Mouse (Mus musculus) embryonic facial prominence, embryonic 13.5 days (tissue): ENCODE measurements around the gene Rnf144b. TPM values are rescaled to one million over a fixed set of nuclear protein-coding genes. Genes with fewer than 3 reads are reported as not detected.
A peak's percentile ranks its signal among the peaks of the same experiment; 100 is the strongest.

Experiments
- ATAC-seq: fragments of 200-750 bp; cut with Nextera tagmentation; 2 replicates; pipeline ENCODE4 v1.8.0; 2017; ENCODE audit warnings: low read depth; ENCODE audit not compliant: insufficient number of reproducible peaks, insufficient read depth, low FRiP score, low TSS enrichment
- H3K27ac ChIP-seq: fragments of 300-500 bp; sonication (generic); 2 replicates; pipeline ENCODE4 v1.5.1; 2015; ENCODE audit warnings: moderate library complexity, mild to moderate bottlenecking, inconsistent platforms
- H3K27me3 ChIP-seq: fragments of 300-500 bp; sonication (generic); 2 replicates; pipeline ENCODE4 v1.6.1; 2015; ENCODE audit warnings: mild to moderate bottlenecking, inconsistent platforms
- H3K36me3 ChIP-seq: fragments of 300-500 bp; sonication (generic); 2 replicates; pipeline ENCODE4 v1.6.1; 2015; ENCODE audit warnings: mild to moderate bottlenecking, inconsistent platforms
- H3K4me1 ChIP-seq: fragments of 300-500 bp; sonication (generic); 2 replicates; pipeline ENCODE4 v1.6.1; 2015; ENCODE audit warnings: inconsistent platforms
- H3K4me2 ChIP-seq: fragments of 300-500 bp; sonication (generic); 2 replicates; pipeline ENCODE4 v1.6.1; 2015; ENCODE audit warnings: moderate library complexity, mild to moderate bottlenecking, inconsistent platforms
- H3K4me3 ChIP-seq: fragments of 300-500 bp; sonication (generic); 2 replicates; pipeline ENCODE4 v1.5.1; 2015; ENCODE audit warnings: mild to moderate bottlenecking, inconsistent platforms
- H3K9ac ChIP-seq: fragments of 300-500 bp; sonication (generic); 2 replicates; pipeline ENCODE4 v1.6.1; 2015; ENCODE audit warnings: mild to moderate bottlenecking, inconsistent platforms
- H3K9me3 ChIP-seq: fragments of 300-500 bp; sonication (generic); 2 replicates; pipeline ENCODE4 v1.6.1; 2016; ENCODE audit warnings: inconsistent platforms
- WGBS: fragments of 180-500 bp; shearing (Covaris S2); methylation state at CpG from one replicate; pipeline ENCODE4 v1.1.7; 2015; ENCODE audit warnings: mixed read lengths; 5-methylcytosine and 5-hydroxymethylcytosine counted together
- polyA plus RNA-seq: library from polyadenylated mRNA; unstranded; fragments of >200 nt; fragmentation: Nextera tagmentation; extraction: Ambion mirVana; gene quantifications from 2 replicates; pipeline ENCODE4 v1.2.1, GENCODE M21; 2015

Gene Rnf144b
- polyA plus RNA-seq, 1 experiment from 2014 or later, result 2.2 TPM

- peak overlapping the region; percentile 77 for H3K4me2 ChIP-seq
- peak overlapping the region; percentile 97 for H3K4me3 ChIP-seq
- under 1% methylated on average over 25 of the region's 25 CpGs for WGBS
- peak overlapping the region; percentile 100 for H3K27ac ChIP-seq
- no peaks in the 10 kb centered on the region for H3K9me3 ChIP-seq
- no peak for ATAC-seq
- H3K27me3 ChIP-seq, result no peaks in the 10 kb centered on the region
- H3K4me1 ChIP-seq, result peaks cover 26% of the 10 kb centered on the region
- peak overlapping the region; percentile 98 for H3K9ac ChIP-seq
- peaks cover 16% of the 10 kb centered on the region for H3K36me3 ChIP-seq
These were observed 17.5 kb upstream of the Rnf144b start for GRCm38 (mm10) chr13:47104856-47105541.

GRCm38 (mm10) chr13:47105711-47106579 is 16.5 kb upstream of the Rnf144b start, which contains the start of gene Dek:
Gene Dek (minus strand): TSS chr13:47106201.
- Histone ChIP-seq H3K4me1 (peaks cover 26% of the 10 kb centered on the region), H3K36me3 (peaks cover 9% of the 10 kb centered on the region), H3K27ac (peak within 1 kb of the TSS; percentile 100), H3K4me3 (peak within 1 kb of the TSS; percentile 97), H3K9ac (peak within 1 kb of the TSS; percentile 98), H3K27me3 (no peaks in the 10 kb centered on the region), H3K4me2 (peak within 1 kb of the TSS; percentile 77), H3K9me3 (no peaks in the 10 kb centered on the region)
- whole genome bisulfite sequencing, result under 1% methylated on average over 120 of the region's 129 CpGs
- peak; percentile 89 for ATAC-seq

- Histone ChIP-seq H3K9me3 (no peaks in the 10 kb centered on the region), H3K4me3 (peak overlapping the region; percentile 97), H3K27ac (peak overlapping the region; percentile 100), H3K4me1 (peaks cover 26% of the 10 kb centered on the region), H3K9ac (peak overlapping the region; percentile 98), H3K27me3 (no peaks in the 10 kb centered on the region), H3K4me2 (peak overlapping the region; percentile 77), H3K36me3 (peaks cover 4% of the 10 kb centered on the region)
- no peak for ATAC-seq
- under 1% methylated on average over 20 of the region's 20 CpGs for WGBS
These were observed 15.9 kb upstream of the Rnf144b start for GRCm38 (mm10) chr13:47106580-47106888.

- H3K9me3 ChIP-seq, result no peaks in the 10 kb centered on the region
- no peaks in the 10 kb centered on the region for H3K27me3 ChIP-seq
- no peaks in the 10 kb centered on the region for H3K36me3 ChIP-seq
- H3K4me1 ChIP-seq, result peaks cover 20% of the 10 kb centered on the region
- WGBS, result 74% methylated on average over 2 of the region's 2 CpGs
- H3K4me2 ChIP-seq, result no peak overlapping the region
- H3K4me3 ChIP-seq, result no peak overlapping the region
- ATAC-seq, result no peak
- H3K9ac ChIP-seq, result no peak overlapping the region
- no peak overlapping the region for H3K27ac ChIP-seq
These were observed 13.2 kb upstream of the Rnf144b start for GRCm38 (mm10) chr13:47109239-47109638.

GRCm38 (mm10) chr13:47111185-47111584 is 11.3 kb upstream of the Rnf144b start:
- Histone ChIP-seq H3K27ac (no peak overlapping the region), H3K36me3 (no peaks in the 10 kb centered on the region), H3K9ac (no peak overlapping the region), H3K4me3 (no peak overlapping the region), H3K9me3 (no peaks in the 10 kb centered on the region), H3K4me2 (no peak overlapping the region), H3K27me3 (no peaks in the 10 kb centered on the region), H3K4me1 (peaks cover 18% of the 10 kb centered on the region)
- 70% methylated on average over 3 of the region's 3 CpGs for WGBS
- ATAC-seq, result no peak

GRCm38 (mm10) chr13:47112056-47112455 is 10.4 kb upstream of the Rnf144b start:
- Histone ChIP-seq H3K36me3 (no peaks in the 10 kb centered on the region), H3K27ac (no peak overlapping the region), H3K4me3 (no peak overlapping the region), H3K27me3 (no peaks in the 10 kb centered on the region), H3K9me3 (no peaks in the 10 kb centered on the region), H3K4me2 (no peak overlapping the region), H3K4me1 (peaks cover 13% of the 10 kb centered on the region), H3K9ac (no peak overlapping the region)
- 81% methylated on average over 3 of the region's 3 CpGs for WGBS
- ATAC-seq, result no peak

GRCm38 (mm10) chr13:47112924-47113323 is 9.5 kb upstream of the Rnf144b start:
- no peaks in the 10 kb centered on the region for H3K36me3 ChIP-seq
- H3K4me2 ChIP-seq, result no peak overlapping the region
- no peaks in the 10 kb centered on the region for H3K27me3 ChIP-seq
- H3K4me3 ChIP-seq, result no peak overlapping the region
- peaks cover 9% of the 10 kb centered on the region; the same call in 1 of the 2 replicates for H3K4me1 ChIP-seq
- no peak overlapping the region for H3K27ac ChIP-seq
- no peak overlapping the region for H3K9ac ChIP-seq
- WGBS, result 52% methylated on average over 3 of the region's 3 CpGs
- no peaks in the 10 kb centered on the region for H3K9me3 ChIP-seq
- no peak for ATAC-seq

- Histone ChIP-seq H3K27me3 (no peaks in the 10 kb centered on the region), H3K9ac (no peak overlapping the region), H3K4me2 (no peak overlapping the region), H3K27ac (no peak overlapping the region), H3K36me3 (no peaks in the 10 kb centered on the region), H3K4me3 (no peak overlapping the region), H3K4me1 (peaks cover 9% of the 10 kb centered on the region; the same call in 1 of the 2 replicates), H3K9me3 (no peaks in the 10 kb centered on the region)
- 82% methylated on average over 3 of the region's 3 CpGs for WGBS
- ATAC-seq, result no peak
These were observed 6.5 kb upstream of the Rnf144b start for GRCm38 (mm10) chr13:47116000-47116399.

- Histone ChIP-seq H3K27ac (no peak overlapping the region), H3K4me1 (peaks cover 23% of the 10 kb centered on the region), H3K4me2 (peak overlapping the region; percentile 97), H3K27me3 (peaks cover 20% of the 10 kb centered on the region), H3K36me3 (no peaks in the 10 kb centered on the region), H3K9ac (no peak overlapping the region), H3K4me3 (no peak overlapping the region), H3K9me3 (no peaks in the 10 kb centered on the region)
- ATAC-seq, result no peak
- 30% methylated on average over 12 of the region's 12 CpGs for WGBS
These were observed 1.0 kb upstream of the Rnf144b start for GRCm38 (mm10) chr13:47121333-47121889.

GRCm38 (mm10) chr13:47124449-47124848 is 2.0 kb downstream of the Rnf144b start:
- Histone ChIP-seq H3K9me3 (no peaks in the 10 kb centered on the region), H3K4me3 (no peak overlapping the region), H3K27me3 (peaks cover 20% of the 10 kb centered on the region), H3K27ac (no peak overlapping the region), H3K36me3 (no peaks in the 10 kb centered on the region), H3K9ac (no peak overlapping the region), H3K4me2 (peak overlapping the region; percentile 27), H3K4me1 (peaks cover 23% of the 10 kb centered on the region)
- WGBS, result 40% methylated on average over 3 of the region's 3 CpGs
- ATAC-seq, result no peak

- H3K9me3 ChIP-seq, result no peaks in the 10 kb centered on the region
- no peak overlapping the region for H3K9ac ChIP-seq
- H3K4me1 ChIP-seq, result peaks cover 23% of the 10 kb centered on the region
- H3K27me3 ChIP-seq, result peaks cover 20% of the 10 kb centered on the region
- no peak overlapping the region for H3K27ac ChIP-seq
- peak overlapping the region; percentile 27; the same call in 1 of the 2 replicates for H3K4me2 ChIP-seq
- no peak for ATAC-seq
- no peaks in the 10 kb centered on the region for H3K36me3 ChIP-seq
- no peak overlapping the region for H3K4me3 ChIP-seq
- WGBS, result 46% methylated on average over 6 of the region's 6 CpGs
These were observed 2.5 kb downstream of the Rnf144b start for GRCm38 (mm10) chr13:47124986-47125385.
